Mouse (Mus musculus): ENCODE data around the gene Dct.

The Dct gene

DNA sequence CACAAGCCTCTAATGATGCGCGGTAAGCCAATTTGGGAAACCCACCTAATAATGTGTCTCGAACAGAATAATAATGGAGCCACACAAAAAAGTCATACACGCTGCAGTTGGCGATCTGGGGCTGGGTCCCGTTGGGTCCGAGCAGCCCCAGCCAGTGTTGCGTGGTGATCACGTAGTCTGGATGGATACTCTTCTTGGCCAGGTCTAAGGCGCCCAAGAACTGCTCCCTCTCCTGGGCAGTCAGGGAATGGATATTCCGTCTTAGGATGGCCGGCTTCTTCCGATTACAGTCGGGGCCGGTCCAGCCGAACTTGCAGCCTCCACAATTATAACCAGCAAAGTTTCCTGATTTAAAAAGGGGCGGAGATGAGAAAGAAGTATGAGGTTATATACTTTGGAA, 9.1 kb downstream of the Dct start:
- DNase-seq (ENCODE audit: low spot score in 2 of 2) = no peak

DNA sequence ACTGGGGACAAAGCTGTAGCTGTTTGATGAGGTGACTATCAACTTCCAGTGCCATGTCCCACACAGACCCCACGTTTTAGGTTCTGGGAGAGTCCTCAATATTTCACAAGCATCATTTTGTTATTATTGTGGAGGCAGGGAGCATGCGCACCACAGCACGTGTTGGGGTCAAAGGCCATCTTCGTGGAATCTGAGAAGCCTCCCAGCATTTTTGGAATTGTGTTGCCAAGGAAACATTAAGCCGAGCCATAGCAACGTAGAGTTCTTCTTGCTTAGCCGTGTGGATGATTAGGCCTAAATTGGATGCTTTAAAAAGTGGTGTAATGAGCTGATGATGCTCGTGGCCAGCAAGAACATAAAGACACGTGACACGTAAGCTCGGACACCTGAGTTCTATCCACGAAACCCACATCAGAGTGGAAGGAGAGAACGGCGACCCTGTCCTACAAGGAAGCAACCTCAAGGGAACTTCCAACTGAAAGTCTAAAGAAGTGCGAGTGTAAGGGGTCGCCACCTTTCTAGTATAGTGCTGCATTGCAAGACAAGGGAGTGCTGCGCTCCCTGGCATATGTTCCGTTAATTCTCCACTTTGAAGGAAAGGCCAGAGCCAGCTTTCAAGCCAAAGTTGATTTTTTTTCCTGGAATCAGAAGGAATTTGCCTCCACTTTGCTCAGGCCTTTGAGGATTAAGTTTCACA, 9.8 kb downstream of the Dct start:
- no peak for DNase-seq (ENCODE audit: low spot score in 2 of 2)

DNA sequence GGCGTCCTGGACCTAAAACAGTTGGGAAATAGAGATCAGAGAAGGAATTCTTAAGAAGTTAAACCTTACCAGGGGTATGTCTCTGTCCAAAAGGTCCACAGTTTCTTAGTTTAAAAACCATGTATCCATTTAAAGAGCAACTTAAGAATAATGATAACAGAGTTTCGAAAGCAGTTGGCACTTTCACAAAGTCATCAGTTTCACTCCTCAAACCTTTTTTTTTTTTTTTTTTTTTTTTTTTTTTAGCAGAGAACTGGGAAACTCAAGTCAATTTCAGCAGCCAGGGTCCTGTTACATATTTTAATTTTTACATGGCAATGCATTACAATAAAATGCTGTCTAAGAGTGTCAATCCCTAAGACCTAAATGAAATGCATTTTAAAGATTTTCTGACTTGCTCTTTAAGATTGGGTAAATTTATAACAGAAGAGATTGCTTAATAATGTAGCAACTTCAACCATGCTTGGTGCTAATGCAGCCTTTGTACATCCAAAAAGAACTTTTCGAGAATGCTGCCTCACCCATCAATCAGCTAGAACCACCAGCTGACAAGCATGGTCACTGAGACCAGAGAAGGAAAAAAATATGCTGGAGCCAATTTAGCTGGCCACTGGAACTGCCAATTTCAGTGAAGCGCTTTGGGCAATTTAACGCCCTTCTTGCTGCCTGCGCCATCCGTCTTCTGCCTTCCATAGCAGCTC, 11.3 kb downstream of the Dct start:
- DNase-seq (ENCODE audit: low spot score in 2 of 2) = no peak

GRCm38 (mm10) chr14:118039074-118039473, 13.0 kb downstream of the Dct start:
- DNase-seq (ENCODE audit: low spot score in 2 of 2) = no peak

- DNase-seq (ENCODE audit: low spot score in 2 of 2) = no peak
Measured at GRCm38 (mm10) chr14:118027564-118027963, 24.5 kb downstream of the Dct start.

DNA sequence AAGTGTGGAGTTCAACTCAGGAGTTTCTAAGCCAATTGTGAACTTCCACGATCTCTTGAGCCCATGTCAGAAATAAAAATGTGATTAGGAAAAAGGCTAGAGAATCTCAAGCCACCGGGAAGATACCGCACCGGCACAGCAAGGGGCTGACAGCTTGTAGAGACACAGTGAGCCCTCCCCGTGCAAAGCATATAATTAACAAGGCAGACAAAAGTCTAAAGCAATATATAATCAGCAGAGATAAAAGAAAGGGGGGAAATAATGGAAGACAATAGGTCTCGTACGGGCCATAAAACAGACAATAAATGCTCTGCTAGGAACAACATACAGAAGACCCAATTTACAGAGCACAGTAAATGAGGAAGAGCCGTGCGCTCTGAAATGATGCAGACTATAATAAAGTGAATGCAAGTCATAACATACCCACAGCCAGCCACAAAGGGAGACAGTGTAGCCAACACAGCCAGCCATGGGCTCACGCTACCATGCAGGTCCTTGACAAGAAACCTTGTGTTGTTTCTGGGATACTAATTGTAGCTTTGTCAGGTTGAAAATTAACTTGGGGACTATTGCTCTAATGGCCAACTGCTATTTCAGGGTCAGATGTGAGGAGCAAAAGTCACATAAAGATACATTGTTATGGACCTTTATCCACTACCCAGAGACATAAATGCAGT, 30.0 kb downstream of the Dct start:
- DNase-seq (ENCODE audit: low spot score in 2 of 2) = no peak

DNA sequence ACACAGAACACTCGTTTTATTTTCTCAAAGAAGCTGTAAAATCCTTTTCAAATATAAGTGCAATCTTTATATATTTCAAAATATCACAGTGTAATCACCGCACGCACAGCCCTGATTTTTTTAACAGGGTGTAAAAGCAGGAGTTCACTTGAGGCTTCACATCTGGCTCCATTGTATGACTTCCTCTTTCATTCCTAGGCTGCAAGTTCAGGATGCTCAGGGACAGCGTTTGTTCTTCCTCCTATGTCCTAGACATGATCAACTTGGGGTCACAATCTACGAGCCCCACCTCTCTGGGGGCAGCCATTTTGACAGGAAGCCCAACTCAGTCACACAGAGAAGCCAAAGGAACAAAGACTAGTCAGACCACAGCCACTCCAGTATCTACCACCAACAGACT, 32.7 kb downstream of the Dct start:
- no peak for DNase-seq (ENCODE audit: low spot score in 2 of 2)

DNA sequence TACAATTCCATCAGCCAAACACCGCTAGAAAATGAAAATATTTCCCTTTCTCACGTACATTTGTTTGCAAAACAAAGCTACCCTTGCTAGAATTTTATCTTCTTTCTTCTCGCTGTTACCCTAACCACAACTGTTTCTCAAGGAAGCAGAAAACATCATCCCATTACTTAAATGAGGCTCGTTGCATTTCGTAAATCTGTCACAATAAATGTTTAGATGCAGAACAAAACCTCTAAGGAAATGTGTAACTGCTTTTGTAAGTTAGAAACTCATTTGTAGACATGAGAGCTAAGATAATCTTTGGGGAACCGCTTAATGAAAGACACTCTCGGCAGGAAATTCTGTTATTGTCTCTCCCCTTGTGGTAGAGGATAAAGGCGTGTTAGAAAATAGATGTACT, 38.8 kb downstream of the Dct start:
- no peak for DNase-seq (ENCODE audit: low spot score in 2 of 2)

- no peak for DNase-seq (ENCODE audit: low spot score in 2 of 2)
Measured at GRCm38 (mm10) chr14:118009541-118009940, 42.5 kb downstream of the Dct start.

DNA sequence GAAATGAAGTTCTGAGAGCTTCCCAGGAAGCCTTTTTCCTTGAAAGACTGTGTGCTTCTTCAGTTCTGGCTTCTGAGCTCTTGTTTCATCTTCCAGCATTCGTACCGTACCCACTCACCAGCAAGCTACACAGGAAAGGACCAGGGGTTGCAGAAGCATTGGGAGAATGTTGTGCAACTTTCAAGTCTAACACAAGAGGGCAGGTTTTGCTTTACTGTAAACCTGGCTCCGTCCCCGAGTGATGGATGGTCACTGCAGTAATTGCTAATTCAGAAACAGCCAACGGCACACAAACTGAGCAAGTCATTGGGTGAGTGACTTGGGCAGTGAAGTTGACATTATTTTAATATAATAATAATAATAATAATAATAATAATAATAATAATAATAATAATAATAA, 46.3 kb downstream of the Dct start:
- DNase-seq (ENCODE audit: low spot score in 2 of 2) = peak in 1 of 2 experiments; percentile 59

GRCm38 (mm10) chr14:118004434-118004833, 47.6 kb downstream of the Dct start:
- DNase-seq (ENCODE audit: low spot score in 2 of 2) = no peak

DNA sequence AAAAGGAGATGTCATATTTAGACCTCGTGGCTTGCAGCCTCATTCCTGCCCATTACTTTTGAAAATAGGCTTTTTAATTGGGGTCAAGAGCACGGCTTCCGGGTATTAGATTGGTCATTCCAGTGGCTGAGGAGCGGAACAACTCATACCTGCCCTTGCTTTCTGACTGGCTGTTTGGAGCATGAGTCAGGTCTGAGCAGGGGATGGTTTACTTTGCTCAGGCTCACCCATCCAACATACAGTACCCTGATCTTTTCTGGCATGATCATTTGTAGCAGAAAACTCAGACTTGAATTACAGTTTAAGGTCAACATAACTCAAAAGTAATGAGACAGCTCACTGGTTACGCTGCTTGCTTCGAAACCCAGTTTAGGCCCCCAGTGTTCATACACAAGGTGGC, 58.2 kb downstream of the Dct start:
- DNase-seq (ENCODE audit: low spot score in 2 of 2) = no peak

DNA sequence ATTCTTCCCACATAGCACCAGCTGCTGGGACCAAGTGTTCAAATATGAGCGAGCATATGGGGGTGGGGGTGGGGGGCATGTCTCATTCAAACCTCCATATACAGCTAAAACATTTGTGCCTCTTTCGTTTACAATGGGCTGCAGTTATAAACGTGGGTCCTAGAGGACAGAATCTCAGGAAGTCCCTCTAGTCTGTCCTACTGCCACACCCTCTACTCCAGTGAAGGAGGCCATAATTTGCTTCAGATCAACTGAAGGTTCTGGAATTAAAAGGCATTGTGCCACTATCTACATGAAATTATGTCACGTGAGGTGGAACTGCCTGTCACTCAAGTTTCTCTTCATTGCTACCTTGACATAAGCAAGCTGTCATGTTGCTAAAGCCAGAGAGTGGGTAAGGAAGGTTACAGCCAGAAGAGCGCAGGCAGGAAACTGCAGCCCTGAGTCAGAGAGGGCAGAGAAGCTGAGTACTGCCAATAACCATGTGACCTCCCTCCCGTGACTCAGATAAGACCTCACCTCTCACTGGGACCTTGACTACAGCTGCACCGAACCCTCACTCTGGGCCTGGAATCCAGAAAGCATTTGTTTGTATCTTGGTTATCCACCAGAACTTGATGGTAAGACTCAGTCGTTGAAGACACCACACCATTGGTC, 59.3 kb downstream of the Dct start:
- no peak for DNase-seq (ENCODE audit: low spot score in 2 of 2)

DNA sequence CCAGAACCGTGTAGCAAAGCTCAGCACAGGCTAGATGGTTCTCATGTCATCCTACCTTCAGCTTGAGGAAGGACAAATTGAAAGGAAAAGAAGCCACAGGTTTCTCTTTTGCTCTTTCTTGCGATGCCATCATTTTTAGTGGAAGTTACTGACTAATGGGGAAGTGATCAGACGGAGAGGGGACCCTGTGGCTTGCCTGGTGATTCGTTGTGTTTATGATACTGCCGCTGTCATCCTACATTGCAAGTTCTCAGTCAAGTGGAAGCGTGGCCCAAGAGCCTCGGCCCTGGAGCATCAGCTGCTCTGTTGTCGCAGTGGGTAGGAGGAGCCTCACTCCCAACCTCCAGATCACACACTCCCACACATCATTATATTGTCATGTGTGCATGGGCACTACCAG, 61.8 kb downstream of the Dct start:
- no peak for DNase-seq (ENCODE audit: low spot score in 2 of 2)

GRCm38 (mm10) chr14:117988444-117988843, 63.6 kb downstream of the Dct start:
- no peak for DNase-seq (ENCODE audit: low spot score in 2 of 2)

- DNase-seq (ENCODE audit: low spot score in 2 of 2) = peak in 1 of 2 experiments; percentile 53
Measured at GRCm38 (mm10) chr14:117981532-117981931, 70.5 kb downstream of the Dct start.

- no peak for DNase-seq (ENCODE audit: low spot score in 2 of 2)
Measured at GRCm38 (mm10) chr14:117972576-117972975, 79.5 kb downstream of the Dct start.

Measured in frontal cortex, postnatal 10 days (tissue).